Mouse (Mus musculus) layer of hippocampus, postnatal 25 days (tissue): ENCODE results near the gene Abca7. TPM values are rescaled to one million over a fixed set of nuclear protein-coding genes. Genes with fewer than 3 reads are reported as not detected.

ENCODE experiments used
- DNase-seq, 2 experiments: peaks; one replicate each; pipeline ENCODE4 v3.0.0; 2022; ENCODE audit warnings: mixed read lengths in 2 of 2, low spot score in 1 of 2; ENCODE audit errors: extremely low spot score in 1 of 2
- total RNA-seq, 2 experiments: library from RNA; stranded (reverse); gene quantifications; 2 replicates each; pipeline ENCODE4 v1.2.3; 2021

The Abca7 gene
- total RNA-seq, 2 experiments from 2014 or later = 9.6 to 10.2 TPM

DNA sequence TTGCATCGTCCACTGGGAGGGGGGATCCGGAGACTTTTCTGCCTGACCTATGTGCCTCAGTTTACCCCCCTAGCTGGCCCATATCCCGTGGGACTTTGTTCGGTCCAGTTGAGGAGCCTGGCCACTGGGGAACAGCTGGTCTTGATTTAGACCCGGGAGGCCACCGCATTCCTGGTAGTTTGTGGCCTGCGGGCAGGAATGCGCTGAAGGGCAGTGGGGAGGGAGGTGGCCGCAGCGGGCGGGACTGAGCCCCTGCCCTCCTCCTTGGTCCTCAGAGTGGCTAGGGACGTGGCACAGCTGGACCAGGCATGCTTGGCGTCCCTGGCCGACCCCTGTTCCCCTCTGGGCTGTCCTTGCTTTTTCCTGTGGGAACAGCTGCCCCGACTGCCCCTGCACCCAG is 6.4 kb upstream of the Abca7 start:
- DNase-seq = no peak

GRCm38 (mm10) chr10:79991099-79991498 is 5.2 kb upstream of the Abca7 start:
- DNase-seq = no peak

GRCm38 (mm10) chr10:79991548-79991947 is 4.7 kb upstream of the Abca7 start:
- DNase-seq = no peak

GRCm38 (mm10) chr10:79994397-79995115 is 1.7 kb upstream of the Abca7 start:
- DNase-seq = no peak

DNA sequence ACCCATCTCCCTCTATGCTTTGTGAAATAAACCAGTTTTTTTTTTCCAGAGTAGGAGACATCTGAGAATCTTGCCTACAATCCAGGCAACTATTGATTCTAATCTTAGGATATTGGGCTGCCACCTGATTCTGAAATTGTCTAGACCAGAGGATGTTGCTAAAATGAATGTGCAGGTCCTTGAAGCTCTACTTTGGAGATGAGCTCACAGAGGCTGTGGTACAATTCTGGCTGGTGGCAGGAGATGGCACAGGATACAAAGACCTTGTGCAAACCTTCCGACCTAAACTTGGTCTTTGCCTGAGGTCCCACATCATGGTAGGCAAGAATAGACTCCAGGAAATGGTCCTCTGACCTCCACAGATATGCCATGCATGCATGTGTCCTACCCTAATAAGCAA is 658 bp upstream of the Abca7 start:
- DNase-seq = no peak

DNA sequence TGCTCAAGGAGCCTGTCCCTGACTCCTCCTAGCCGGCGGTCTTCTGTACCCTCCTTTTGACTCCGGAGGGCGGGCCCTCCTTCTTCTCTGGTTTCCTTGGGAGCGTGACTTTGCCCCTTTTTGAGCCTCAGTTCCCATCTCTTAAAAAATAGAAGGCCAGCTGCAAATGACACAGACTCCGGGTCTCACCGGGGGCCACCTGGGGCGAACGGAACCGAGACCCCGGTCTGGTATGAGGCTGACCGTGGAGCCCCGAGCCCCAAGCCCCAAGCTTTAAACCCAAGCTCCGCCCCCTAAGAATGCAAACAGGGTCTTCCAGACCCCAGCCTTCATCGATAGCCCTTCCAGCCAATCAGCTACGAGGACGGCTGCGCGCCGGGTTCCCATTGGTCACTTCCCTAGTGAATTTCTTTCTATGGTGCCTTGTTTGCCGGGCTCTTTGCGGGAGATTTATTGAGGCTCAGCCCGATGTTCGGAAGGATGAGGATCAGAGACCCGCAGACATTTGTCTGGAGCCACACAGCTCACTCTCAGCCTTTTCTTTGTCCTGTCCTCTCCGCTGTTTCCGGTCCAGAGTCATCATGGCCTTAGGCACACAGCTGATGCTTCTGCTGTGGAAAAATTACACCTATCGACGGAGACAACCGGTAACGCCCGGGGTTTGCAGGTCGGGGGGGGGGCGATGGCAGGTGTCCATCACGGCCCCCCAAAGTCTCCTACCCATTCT is 903 bp downstream of the Abca7 start:
- DNase-seq = peak in 1 of 2 experiments; percentile 63

- DNase-seq = no peak
Measured at GRCm38 (mm10) chr10:79997819-79998218, 1.5 kb downstream of the Abca7 start.

DNA sequence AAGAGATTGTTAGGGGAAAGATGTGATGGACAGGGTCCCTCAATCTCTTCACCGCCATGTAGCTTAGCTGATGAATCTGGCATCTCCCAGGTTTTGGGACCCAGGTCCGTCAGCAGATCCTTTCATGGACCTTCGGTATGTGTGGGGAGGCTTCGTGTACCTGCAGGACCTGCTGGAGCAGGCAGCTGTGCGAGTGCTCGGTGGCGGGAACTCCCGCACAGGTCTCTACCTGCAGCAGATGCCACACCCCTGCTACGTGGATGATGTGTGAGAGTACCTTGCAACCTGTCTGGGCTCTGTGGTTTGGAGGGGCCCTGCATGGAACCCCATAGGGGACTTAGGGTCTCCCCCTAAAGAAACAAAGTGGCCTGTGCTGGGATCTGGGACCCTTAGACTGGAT is 5.7 kb downstream of the Abca7 start:
- no peak for DNase-seq

DNA sequence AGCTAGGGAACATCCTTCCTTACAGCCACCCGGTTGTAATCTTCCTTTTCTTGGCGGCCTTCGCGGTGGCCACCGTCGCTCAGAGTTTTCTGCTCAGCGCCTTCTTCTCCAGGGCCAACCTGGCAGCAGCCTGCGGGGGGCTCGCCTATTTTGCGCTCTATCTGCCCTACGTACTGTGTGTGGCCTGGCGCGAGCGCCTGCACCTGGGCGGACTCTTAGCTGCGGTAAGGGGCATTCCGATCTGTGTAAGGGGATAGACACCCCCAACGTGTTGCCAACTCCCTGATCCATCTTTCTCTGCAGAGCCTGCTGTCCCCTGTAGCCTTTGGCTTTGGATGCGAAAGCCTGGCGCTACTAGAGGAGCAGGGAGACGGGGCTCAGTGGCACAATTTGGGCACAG is 6.5 kb downstream of the Abca7 start:
- DNase-seq = no peak

DNA sequence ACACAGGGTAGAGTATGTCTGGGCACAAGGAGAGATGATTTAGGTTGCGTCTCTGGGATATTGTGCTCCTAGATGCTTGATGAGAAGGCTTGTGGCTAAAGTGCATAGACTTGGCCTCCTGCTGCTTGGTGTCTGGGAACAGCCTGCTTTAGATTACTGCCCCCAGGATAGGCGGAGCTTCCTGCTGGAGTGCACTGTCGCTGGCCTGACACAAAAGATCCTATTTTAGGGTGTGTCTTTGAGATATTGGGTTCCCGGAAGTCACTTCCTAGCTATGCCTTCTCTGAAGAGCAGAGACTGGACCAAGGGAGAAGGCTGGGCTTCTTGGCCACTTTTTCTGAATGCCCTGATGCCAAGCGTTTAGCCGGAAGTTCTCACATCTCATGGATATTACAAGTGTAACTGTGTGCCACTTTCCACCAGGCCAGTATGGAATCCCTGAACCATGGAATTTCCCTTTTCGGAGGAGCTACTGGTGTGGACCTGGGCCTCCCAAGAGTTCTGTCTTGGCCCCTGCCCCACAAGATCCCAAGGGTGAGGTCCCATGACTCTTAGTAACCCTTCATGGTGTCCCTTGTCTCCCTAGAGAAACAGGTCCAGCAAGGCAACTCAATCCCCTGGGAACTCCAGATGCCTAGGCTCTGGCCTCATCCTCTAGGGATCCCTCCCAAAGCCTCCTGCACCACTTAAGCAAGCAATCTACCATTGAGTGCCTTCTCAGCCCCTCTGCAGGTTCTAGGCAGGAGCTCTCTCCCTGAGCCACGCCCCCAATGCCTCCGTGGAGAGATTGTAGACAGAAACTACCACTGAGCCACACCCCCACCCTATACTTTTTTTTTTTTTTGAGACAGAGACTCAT is 7.3 kb downstream of the Abca7 start:
- DNase-seq = no peak

DNA sequence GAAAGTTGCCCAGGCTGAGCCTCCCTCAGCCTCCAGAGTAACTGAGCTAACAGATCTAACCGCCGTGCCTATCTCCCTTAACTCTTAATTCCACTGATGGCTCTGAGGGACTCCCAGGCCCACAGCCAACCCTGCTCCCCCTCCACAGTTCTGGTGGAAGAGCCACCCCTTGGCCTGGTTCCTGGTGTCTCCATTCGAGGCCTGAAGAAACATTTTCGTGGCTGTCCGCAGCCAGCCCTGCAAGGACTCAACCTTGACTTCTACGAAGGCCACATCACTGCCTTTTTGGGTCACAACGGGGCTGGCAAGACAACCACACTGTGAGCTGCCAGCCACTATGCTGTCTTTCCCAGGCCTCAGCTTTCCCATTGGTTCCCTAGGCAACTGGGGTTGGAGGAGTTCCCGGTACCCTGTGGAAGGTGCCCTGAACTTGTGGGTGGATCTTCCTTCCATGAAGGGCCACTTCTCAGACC is 8.0 kb downstream of the Abca7 start:
- no peak for DNase-seq

DNA sequence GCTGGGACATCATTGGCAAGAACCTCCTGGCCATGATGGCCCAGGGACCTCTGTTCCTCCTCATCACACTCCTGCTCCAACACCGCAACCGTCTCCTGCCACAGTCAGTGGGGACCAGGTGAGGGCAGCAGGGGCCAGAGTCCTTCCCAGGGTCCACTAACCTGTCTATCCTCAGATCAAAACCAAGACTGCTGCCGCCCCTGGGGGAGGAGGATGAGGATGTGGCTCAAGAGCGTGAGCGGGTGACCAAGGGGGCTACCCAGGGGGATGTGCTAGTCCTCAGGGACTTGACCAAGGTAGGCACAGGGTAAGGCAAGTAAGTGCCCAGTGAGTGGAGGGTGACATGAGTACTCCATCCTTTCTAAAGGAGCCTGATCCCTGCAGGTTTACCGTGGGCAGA is 15.4 kb downstream of the Abca7 start:
- DNase-seq = no peak

- no peak for DNase-seq
Measured at GRCm38 (mm10) chr10:80013609-80014008, 17.3 kb downstream of the Abca7 start.

DNA sequence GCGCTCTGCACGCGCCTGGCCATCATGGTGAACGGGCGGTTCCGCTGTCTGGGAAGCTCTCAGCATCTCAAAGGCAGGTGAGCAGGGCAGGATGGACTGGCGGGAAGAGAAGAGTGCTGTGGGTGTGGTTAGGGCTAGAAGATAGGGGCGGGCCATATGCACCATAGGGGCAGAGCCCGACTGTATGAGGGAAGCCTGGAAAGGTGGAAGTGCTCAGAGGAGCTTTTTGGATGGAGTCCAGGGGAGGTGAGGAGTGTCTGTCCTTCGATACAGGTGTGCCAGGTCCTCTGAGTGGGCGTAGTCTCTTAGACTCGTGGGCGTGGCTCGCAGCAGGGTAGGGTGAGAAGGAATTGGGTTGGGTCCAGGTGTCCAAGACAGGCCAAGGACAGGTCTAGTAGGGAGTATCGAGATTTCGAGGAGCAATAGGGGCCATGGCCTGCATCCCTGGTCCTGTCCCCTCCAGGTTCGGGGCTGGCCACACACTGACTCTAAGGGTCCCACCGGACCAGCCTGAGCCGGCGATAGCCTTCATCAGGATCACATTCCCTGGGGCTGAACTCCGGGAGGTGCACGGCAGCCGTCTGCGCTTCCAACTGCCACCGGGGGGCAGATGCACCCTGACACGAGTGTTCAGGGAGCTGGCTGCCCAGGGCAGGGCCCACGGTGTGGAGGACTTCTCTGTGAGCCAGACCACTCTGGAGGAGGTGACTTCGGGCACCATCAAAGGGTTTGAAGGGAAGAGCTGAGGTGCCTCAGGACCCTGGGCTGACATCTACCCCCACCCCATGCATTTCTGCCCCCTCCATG is 18.4 kb downstream of the Abca7 start:
- no peak for DNase-seq

GRCm38 (mm10) chr10:80015583-80015982 is 19.3 kb downstream of the Abca7 start:
- DNase-seq = no peak

- no peak for DNase-seq
Measured at GRCm38 (mm10) chr10:80016511-80016910, 20.2 kb downstream of the Abca7 start, which contains the start of gene Arhgap45. Gene Arhgap45 (plus strand): TSS chr10:80016653.

DNA sequence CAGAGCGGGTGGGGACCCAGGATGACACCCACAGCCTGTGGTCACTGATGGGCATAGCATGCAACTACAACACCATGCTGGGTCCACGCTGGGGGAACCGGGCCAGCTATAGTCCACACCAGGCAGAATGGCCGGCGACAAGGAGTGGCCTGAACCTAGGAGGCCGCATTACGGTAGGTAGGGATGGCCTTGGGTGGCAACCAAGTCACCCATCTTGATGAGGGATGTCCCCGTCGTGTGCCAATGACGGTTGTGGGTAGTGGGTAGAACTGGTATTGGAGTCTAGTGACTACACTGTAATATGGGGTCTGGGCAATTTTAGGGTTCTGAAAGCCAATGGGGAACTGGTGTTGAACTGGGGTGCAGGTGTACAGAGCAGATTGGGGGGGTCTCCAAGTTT is 20.6 kb downstream of the Abca7 start:
- no peak for DNase-seq

- no peak for DNase-seq
Measured at GRCm38 (mm10) chr10:80017361-80017760, 21.1 kb downstream of the Abca7 start.

DNA sequence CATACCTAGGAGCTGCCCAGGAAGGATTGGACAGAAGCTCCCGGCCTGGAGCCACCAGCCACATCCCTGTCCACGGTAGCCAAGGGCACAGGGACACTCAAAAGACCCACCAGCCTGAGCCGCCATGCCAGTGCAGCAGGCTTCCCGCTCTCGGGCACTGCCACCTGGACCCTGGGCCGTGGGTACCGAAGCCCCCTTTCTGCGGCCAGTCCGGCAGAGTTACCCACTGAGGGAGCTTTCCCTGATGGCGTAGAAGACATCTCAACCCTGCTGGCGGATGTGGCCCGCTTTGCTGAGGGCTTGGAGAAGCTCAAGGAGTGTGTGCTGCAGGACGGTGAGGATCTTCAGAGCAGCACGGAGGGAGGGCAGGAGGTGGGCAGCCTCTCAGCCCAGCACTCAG is 21.5 kb downstream of the Abca7 start:
- DNase-seq = no peak

DNA sequence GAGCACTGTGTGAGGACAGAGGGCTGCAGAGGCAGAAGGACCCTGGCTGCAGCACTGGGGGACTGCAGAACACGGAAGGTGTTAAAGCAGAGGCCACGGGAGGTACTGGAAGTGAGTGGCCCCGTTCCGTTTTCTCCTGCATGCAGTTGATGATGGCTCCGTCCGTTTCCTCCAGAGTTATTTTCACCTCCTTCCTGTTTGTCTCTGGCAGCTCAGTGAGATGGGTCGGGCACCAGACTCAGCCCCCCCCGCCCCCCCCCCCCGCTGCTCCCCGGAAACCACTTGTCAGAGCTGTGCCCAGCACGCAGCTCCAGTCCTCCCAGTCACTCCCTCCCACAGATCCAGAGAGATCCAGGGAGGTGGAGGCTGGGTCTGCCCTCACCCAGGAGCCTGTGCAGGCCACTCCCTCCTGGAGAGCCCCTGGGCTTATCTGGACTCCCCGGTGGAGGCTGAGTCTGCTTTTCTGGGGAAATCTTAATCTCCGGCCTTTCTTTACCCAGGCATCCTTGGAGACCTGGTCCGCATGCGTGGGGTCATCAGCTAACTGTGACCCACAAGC is 22.5 kb downstream of the Abca7 start:
- DNase-seq = no peak
